Mouse (Mus musculus) layer of hippocampus, adult 9-10 months (tissue): ENCODE measurements around the gene Tmprss9.

Experiments
- DNase-seq: peaks from one replicate; pipeline ENCODE4 v3.0.0; 2022; ENCODE audit warnings: low spot score

Gene Tmprss9

GRCm38 (mm10) chr10:80915736-80916135 lies 44.1 kb downstream of the Tmprss9 start:
- no peak for DNase-seq

- DNase-seq: no peak
Measured at GRCm38 (mm10) chr10:80917336-80917778, 45.7 kb downstream of the Tmprss9 start.

GRCm38 (mm10) chr10:80917779-80918434 lies 46.3 kb downstream of the Tmprss9 start, which contains the start of gene Lmnb2:
TSS of gene Lmnb2 (minus strand) at chr10:80918245.
- no peak for DNase-seq

- no peak for DNase-seq
Measured at GRCm38 (mm10) chr10:80921923-80922322, 50.3 kb downstream of the Tmprss9 start.

GRCm38 (mm10) chr10:80925472-80925871 lies 53.8 kb downstream of the Tmprss9 start:
- DNase-seq: no peak

- DNase-seq: peak; percentile 79
Measured at GRCm38 (mm10) chr10:80928586-80929298, 57.1 kb downstream of the Tmprss9 start.

GRCm38 (mm10) chr10:80929299-80930226 lies 57.9 kb downstream of the Tmprss9 start, which contains the start of gene Gadd45b:
TSS of gene Gadd45b (plus strand) at chr10:80930073.
- peak; percentile 93 for DNase-seq

GRCm38 (mm10) chr10:80930361-80931152 lies 58.9 kb downstream of the Tmprss9 start:
- no peak for DNase-seq

- no peak for DNase-seq
Measured at GRCm38 (mm10) chr10:80931153-80931671, 59.6 kb downstream of the Tmprss9 start.

GRCm38 (mm10) chr10:80931695-80932094 lies 60.0 kb downstream of the Tmprss9 start:
- no peak for DNase-seq

GRCm38 (mm10) chr10:80932206-80932605 lies 60.6 kb downstream of the Tmprss9 start:
- DNase-seq: no peak

GRCm38 (mm10) chr10:80932700-80933420 lies 61.2 kb downstream of the Tmprss9 start:
- DNase-seq: no peak

GRCm38 (mm10) chr10:80933421-80933979 lies 61.9 kb downstream of the Tmprss9 start:
- no peak for DNase-seq

GRCm38 (mm10) chr10:80934136-80934985 lies 62.7 kb downstream of the Tmprss9 start:
- no peak for DNase-seq

GRCm38 (mm10) chr10:80935241-80935640 lies 63.6 kb downstream of the Tmprss9 start:
- DNase-seq: no peak

- DNase-seq: no peak
Measured at GRCm38 (mm10) chr10:80935698-80936097, 64.0 kb downstream of the Tmprss9 start.

- no peak for DNase-seq
Measured at GRCm38 (mm10) chr10:80936135-80936809, 64.6 kb downstream of the Tmprss9 start.

- DNase-seq: no peak
Measured at GRCm38 (mm10) chr10:80936810-80937164, 65.1 kb downstream of the Tmprss9 start.

GRCm38 (mm10) chr10:80937646-80938045 lies 66.0 kb downstream of the Tmprss9 start:
- DNase-seq: no peak
